Mouse (Mus musculus) kidney, postnatal 10 days (tissue): ENCODE measurements around the gene Vmn1r52.
"Not testable (repeated sequence)": the region's sequence is repeated elsewhere in the genome, so short reads cannot be mapped to it uniquely, and the experiment has no call there.

ENCODE experiments used
- DNase-seq: peaks from one replicate; pipeline ENCODE4 v3.0.0; 2021; ENCODE audit warnings: mixed read lengths

The Vmn1r52 gene

DNA sequence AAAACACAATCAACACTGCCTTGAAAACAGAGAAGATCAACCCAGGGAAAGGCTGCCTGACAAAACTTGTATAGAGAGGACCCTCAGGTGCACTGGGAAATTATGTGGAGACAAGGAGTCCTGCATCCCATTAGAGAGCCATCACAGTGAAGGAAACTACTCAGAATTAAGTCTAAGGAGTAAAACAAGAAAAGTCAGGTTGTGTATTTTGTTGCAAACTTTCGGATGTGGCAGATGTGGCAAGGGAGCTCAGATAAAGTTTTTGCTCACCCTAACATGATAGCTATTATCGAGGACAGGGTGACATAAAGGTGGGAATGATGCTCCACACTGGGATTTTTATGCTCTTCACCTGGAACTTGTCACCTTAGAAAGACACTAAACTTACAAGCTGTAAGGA lies at the start of gene Vmn1r52:
Gene Vmn1r52, plus strand, starts transcription at position 301 of the 400 bp plus-strand sequence.
- no peak for DNase-seq

- no peak for DNase-seq
These were observed 14.5 kb upstream of the Vmn1r52 start for GRCm38 (mm10) chr6:90160139-90160538.

DNA sequence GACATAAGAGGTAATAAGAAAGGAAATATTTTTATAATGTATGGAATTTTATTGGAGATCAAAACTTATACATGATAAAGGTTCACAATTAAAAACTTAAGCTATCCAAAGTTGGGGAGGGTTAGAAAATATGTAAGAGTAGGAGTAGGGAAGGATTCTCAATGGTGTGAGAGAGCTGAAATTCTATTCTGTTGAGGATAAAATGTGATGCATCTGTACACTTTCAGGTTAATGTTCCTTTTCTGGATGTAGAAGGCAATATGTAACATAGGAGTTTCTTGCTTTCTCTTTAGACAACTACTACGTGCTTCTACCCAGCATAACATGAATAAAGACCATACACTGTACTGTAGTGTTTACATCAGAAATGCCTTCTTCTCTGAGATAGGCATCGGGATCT lies 27.9 kb downstream of the Vmn1r52 start, which contains the start of gene V1ra8:
Gene V1ra8, plus strand, starts transcription at position 301 of the 400 bp plus-strand sequence.
- not testable (repeated sequence) for DNase-seq

- no peak for DNase-seq
These were observed 49.7 kb downstream of the Vmn1r52 start, which contains the start of gene Vmn1r53 for GRCm38 (mm10) chr6:90224338-90224737. Vmn1r53 (minus strand) TSS chr6:90224438.
